In genomic region chr11:65162767-65163120, GRCm38 (mm10) we compare ENCODE assay signal across 8 mouse cellular contexts. TPM values are rescaled to one million over a fixed set of nuclear protein-coding genes. Genes with fewer than 3 reads are reported as not detected.
DNase-seq lines count a peak whose midpoint lies in the region; ATAC-seq lines count a peak whose summit lies in the region.

TSS of gene Arhgap44 (minus strand) at chr11:65162961.

- no peaks in the 10 kb centered on the region for H3K36me3 ChIP-seq in hindbrain, embryonic 15.5 days

- peak; percentile 95 for ATAC-seq in hindbrain, embryonic 15.5 days (ENCODE audit: low FRiP score, low read depth)
- no peak for ATAC-seq in granulocyte monocyte progenitor cell, adult 5-6 weeks (replicated peaks; ENCODE audit: poor library complexity, severe bottlenecking)

- peak within 1 kb of the TSS; percentile 79 for H3K9ac ChIP-seq in hindbrain, embryonic 15.5 days

- no peaks in the 10 kb centered on the region for H3K9me3 ChIP-seq in hindbrain, embryonic 15.5 days

- peaks cover 21% of the 10 kb centered on the region for H3K4me1 ChIP-seq in hindbrain, embryonic 15.5 days (replicated peaks)

- WGBS in hindbrain, embryonic 15.5 days, result under 1% methylated on average over 27 of the region's 27 CpGs

- peak within 1 kb of the TSS; percentile 82 for H3K27ac ChIP-seq in hindbrain, embryonic 15.5 days (replicated peaks)

- H3K4me3 ChIP-seq in hindbrain, embryonic 15.5 days, result peak within 1 kb of the TSS; percentile 67

- H3K27me3 ChIP-seq in hindbrain, embryonic 15.5 days, result no peaks in the 10 kb centered on the region

- DNase-seq in adrenal gland, adult 18-20 months (ENCODE audit: low spot score in 2 of 2), result peak; percentile 63 to 64
- peak; percentile 82 to 87 for DNase-seq in cerebellum, postnatal 14 days
- peak; percentile 66 for DNase-seq in gastrocnemius, adult 18-20 months (ENCODE audit: low spot score)
- peak; percentile 78 to 85 for DNase-seq in left cerebral cortex, adult 18-20 months (ENCODE audit: low spot score in 2 of 2)
- DNase-seq in lung, postnatal 25 days (ENCODE audit: low spot score), result peak; percentile 59
- DNase-seq in right cerebral cortex, postnatal 36 days (ENCODE audit: low spot score in 2 of 2), result peak; percentile 62 to 69

- H3K4me2 ChIP-seq in hindbrain, embryonic 15.5 days, result peak within 1 kb of the TSS; percentile 79

RNA-seq across cellular contexts. Expression of gene Arhgap44, which starts in this region (rescaled TPM):
- total RNA-seq in adrenal gland, adult 18-20 months (2021), result 10 to 100 TPM in 1 of 2 experiments, 1 to 10 TPM in 1; 8.5 to 11.1 TPM
- 10 to 100 TPM in 1 of 2 experiments, 1 to 10 TPM in 1; 9.2 to 11.4 TPM for total RNA-seq in gastrocnemius, adult 18-20 months (2021)
- polyA plus RNA-seq in hindbrain, embryonic 15.5 days (2015; fragmentation: Nextera tagmentation; extraction: Ambion mirVana), result 17.9 and 19.5 TPM in 2 replicates
- 100 to 1,000 TPM; 139 to 154 TPM for total RNA-seq in left cerebral cortex, adult 18-20 months (2021)
- not detected in 2 replicates for total RNA-seq in granulocyte monocyte progenitor cell, adult 5-6 weeks (2014; fragmentation: Nextera tagmentation)
- not detected in 2 replicates for total RNA-seq in granulocyte monocyte progenitor cell, adult 5-6 weeks (2017)

Comparison
In these comparisons a context has a peak if more than half of its experiments do, and no peak if none do; other contexts are left out.
1. RNA of gene Arhgap44 (total RNA-seq): 139 to 154 TPM in left cerebral cortex, adult 18-20 months; 9.2 to 11.4 TPM in gastrocnemius, adult 18-20 months, 8.5 to 11.1 TPM in adrenal gland, adult 18-20 months and not detected in granulocyte monocyte progenitor cell, adult 5-6 weeks; every median in the first group is over 10 times any median in the second.
2. Peak in every context shown above with its lines, with median percentiles within 50 percentile points of each other: DNase-seq.